Mouse (Mus musculus): Measurements from ENCODE around the gene Eps8.

- TF ChIP-seq CTCF (IDR thresholded peaks at IDR 0.05; ENCODE audit: low read depth, low read length) (no peak), POLR2A (IDR thresholded peaks at IDR 0.05; ENCODE audit: insufficient read depth, low read length) (no peak)
These were observed 84.0 kb downstream of the Eps8 start for GRCm38 (mm10) chr6:137570718-137571131.

All from ES-Bruce4 (cell line).